Mouse (Mus musculus): ENCODE results near the gene Apopt1. TPM values are rescaled to one million over a fixed set of nuclear protein-coding genes. Genes with fewer than 3 reads are reported as not detected.
"Not testable (repeated sequence)": the region's sequence is repeated elsewhere in the genome, so short reads cannot be mapped to it uniquely, and the experiment has no call there.

Apopt1 gene
- total RNA-seq, 2 experiments from 2014 or later: 36.9 to 37.0 TPM

- no peak for DNase-seq
- intact Hi-C loops (cut with DNase I): no loop called here
Observed at GRCm38 (mm10) chr12:111699542-111699941, 13.5 kb upstream of the Apopt1 start.

- no peak for DNase-seq
- intact Hi-C loops (cut with DNase I): no loop called here
Observed at GRCm38 (mm10) chr12:111700920-111701458, 12.1 kb upstream of the Apopt1 start.

- DNase-seq: no peak
- intact Hi-C loops (cut with DNase I): no loop called here
Observed at GRCm38 (mm10) chr12:111703301-111703700, 9.8 kb upstream of the Apopt1 start.

GRCm38 (mm10) chr12:111704609-111705008, 8.5 kb upstream of the Apopt1 start:
- intact Hi-C loops (cut with DNase I): no loop called here

GRCm38 (mm10) chr12:111705186-111705973, 7.7 kb upstream of the Apopt1 start:
- intact Hi-C loops (cut with DNase I): no loop called here
- peak; percentile 83 to 84 for DNase-seq

More at GRCm38 (mm10) chr12:111704609-111705008, 8.5 kb upstream of the Apopt1 start:
- peak; percentile 78 for DNase-seq

- intact Hi-C loops (cut with DNase I): no loop called here
- DNase-seq: peak; percentile 64 to 66
Observed at GRCm38 (mm10) chr12:111708181-111708580, 4.9 kb upstream of the Apopt1 start.

- no peak for DNase-seq
- intact Hi-C loops (cut with DNase I): no loop called here
Observed at GRCm38 (mm10) chr12:111710091-111710490, 3.0 kb upstream of the Apopt1 start.

GRCm38 (mm10) chr12:111712476-111712875, 585 bp upstream of the Apopt1 start:
- DNase-seq: peak in 1 of 2 experiments; percentile 40
- intact Hi-C loops (cut with DNase I): no loop called here

- intact Hi-C loops (cut with DNase I); DNase-seq: not testable (repeated sequence)
Observed at GRCm38 (mm10) chr12:111713880-111714279, 819 bp downstream of the Apopt1 start.

GRCm38 (mm10) chr12:111716505-111716904, 3.4 kb downstream of the Apopt1 start:
- intact Hi-C loops (cut with DNase I): no loop called here
- no peak for DNase-seq

- DNase-seq: no peak
- intact Hi-C loops (cut with DNase I): no loop called here
Observed at GRCm38 (mm10) chr12:111718656-111719055, 5.6 kb downstream of the Apopt1 start.

- intact Hi-C loops (cut with DNase I): loop anchor here (5.0 kb wide), 1 partner anchor 227 kb away; no protein-coding TSS in a partner anchor
- DNase-seq: no peak
Observed at GRCm38 (mm10) chr12:111720222-111720621, 7.2 kb downstream of the Apopt1 start.

GRCm38 (mm10) chr12:111722654-111723053, 9.6 kb downstream of the Apopt1 start:
- DNase-seq: peak; percentile 74 to 82

GRCm38 (mm10) chr12:111724638-111725337, 11.7 kb downstream of the Apopt1 start:
- intact Hi-C loops (cut with DNase I): loop anchor here (5.0 kb wide), 1 partner anchor 223 kb away; no protein-coding TSS in a partner anchor
- DNase-seq: peak; percentile 64 to 68

More at GRCm38 (mm10) chr12:111722654-111723053, 9.6 kb downstream of the Apopt1 start:
- intact Hi-C loops (cut with DNase I): loop anchor here (5.0 kb wide), 1 partner anchor 225 kb away; no protein-coding TSS in a partner anchor

GRCm38 (mm10) chr12:111725338-111726121, 12.5 kb downstream of the Apopt1 start:
- intact Hi-C loops (cut with DNase I): no loop called here
- DNase-seq: no peak

- peak; percentile 63 to 71 for DNase-seq
- intact Hi-C loops (cut with DNase I): no loop called here
Observed at GRCm38 (mm10) chr12:111726122-111726463, 13.0 kb downstream of the Apopt1 start.

- intact Hi-C loops (cut with DNase I): no loop called here
Observed at GRCm38 (mm10) chr12:111727956-111728355, 14.9 kb downstream of the Apopt1 start.

GRCm38 (mm10) chr12:111731822-111732807, 19.1 kb downstream of the Apopt1 start:
- DNase-seq: peak; percentile 92 to 93
- intact Hi-C loops (cut with DNase I): loop anchor here (1.0 to 5.0 kb wide), 3 partner anchors 35 to 80 kb away; no protein-coding TSS in a partner anchor

More at GRCm38 (mm10) chr12:111727956-111728355, 14.9 kb downstream of the Apopt1 start:
- no peak for DNase-seq

- no peak for DNase-seq
- intact Hi-C loops (cut with DNase I): loop anchor here (1.0 to 5.0 kb wide), 3 partner anchors 36 to 81 kb away; no protein-coding TSS in a partner anchor
Observed at GRCm38 (mm10) chr12:111732921-111733320, 19.9 kb downstream of the Apopt1 start.

Measured in heart, postnatal 14 days (tissue).